Mouse (Mus musculus): ENCODE data around the gene Hist1h2af. TPM values are rescaled to one million over a fixed set of nuclear protein-coding genes. Genes with fewer than 3 reads are reported as not detected.

Hist1h2af gene
- polyA plus RNA-seq, 1 experiment from 2014 or later, result 7.3 TPM

GRCm38 (mm10) chr13:23516822-23517602 lies 16.7 kb upstream of the Hist1h2af start:
- peak overlapping the region; percentile 77 for H3K4me2 ChIP-seq
- peak overlapping the region; percentile 36; the same call in 1 of the 2 replicates for H3K9ac ChIP-seq
- no peaks in the 10 kb centered on the region for H3K9me3 ChIP-seq (replicated peaks)
- ATAC-seq (replicated peaks; ENCODE audit: low FRiP score), result peak; percentile 66; the same call in 1 of the 2 replicates
- peaks cover 8% of the 10 kb centered on the region for H3K4me1 ChIP-seq
- peak overlapping the region; percentile 86 for H3K27ac ChIP-seq
- no peaks in the 10 kb centered on the region for H3K36me3 ChIP-seq
- no peaks in the 10 kb centered on the region for H3K27me3 ChIP-seq
- H3K4me3 ChIP-seq (replicated peaks), result peak overlapping the region; percentile 54
- under 1% methylated on average over 19 of the region's 19 CpGs for WGBS

- Histone ChIP-seq H3K9ac (peak overlapping the region; percentile 34; the same call in 1 of the 2 replicates), H3K4me2 (peak overlapping the region; percentile 77), H3K36me3 (no peaks in the 10 kb centered on the region), H3K27me3 (no peaks in the 10 kb centered on the region), H3K27ac (peak overlapping the region; percentile 86), H3K4me3 (replicated peaks) (peak overlapping the region; percentile 54), H3K9me3 (replicated peaks) (no peaks in the 10 kb centered on the region), H3K4me1 (peaks cover 8% of the 10 kb centered on the region)
- peak; percentile 90 for ATAC-seq (replicated peaks; ENCODE audit: low FRiP score)
- under 1% methylated on average over 27 of the region's 27 CpGs for WGBS
Observed at GRCm38 (mm10) chr13:23517603-23518294, 16.0 kb upstream of the Hist1h2af start.

- H3K9me3 ChIP-seq (replicated peaks), result no peaks in the 10 kb centered on the region
- peaks cover 8% of the 10 kb centered on the region for H3K4me1 ChIP-seq
- H3K4me3 ChIP-seq (replicated peaks), result peak overlapping the region; percentile 54
- 0 out of 2 replicates have a peak overlapping the region, but pooled peaks have one; percentile 26 for H3K9ac ChIP-seq
- H3K27me3 ChIP-seq, result no peaks in the 10 kb centered on the region
- WGBS, result 1% methylated on average over 6 of the region's 6 CpGs
- no peaks in the 10 kb centered on the region for H3K36me3 ChIP-seq
- ATAC-seq (replicated peaks; ENCODE audit: low FRiP score), result peak; percentile 0; the same call in 1 of the 2 replicates
- peak overlapping the region; percentile 51; the same call in 1 of the 2 replicates for H3K27ac ChIP-seq
- peak overlapping the region; percentile 77 for H3K4me2 ChIP-seq
Observed at GRCm38 (mm10) chr13:23518295-23518603, 15.5 kb upstream of the Hist1h2af start.

GRCm38 (mm10) chr13:23518885-23519284 lies 14.8 kb upstream of the Hist1h2af start:
- Histone ChIP-seq H3K9me3 (replicated peaks) (no peaks in the 10 kb centered on the region), H3K4me2 (peak overlapping the region; percentile 77), H3K4me1 (peaks cover 8% of the 10 kb centered on the region), H3K36me3 (no peaks in the 10 kb centered on the region), H3K27ac (peak overlapping the region; percentile 71), H3K4me3 (replicated peaks) (peak overlapping the region; percentile 54), H3K9ac (0 out of 2 replicates have a peak overlapping the region, but pooled peaks have one; percentile 27), H3K27me3 (no peaks in the 10 kb centered on the region)
- WGBS, result under 1% methylated on average over 6 of the region's 6 CpGs
- ATAC-seq (replicated peaks; ENCODE audit: low FRiP score), result peak; percentile 61

GRCm38 (mm10) chr13:23519416-23519815 lies 14.3 kb upstream of the Hist1h2af start:
- no peaks in the 10 kb centered on the region for H3K36me3 ChIP-seq
- WGBS, result under 1% methylated on average over 10 of the region's 10 CpGs
- H3K27ac ChIP-seq, result peak overlapping the region; percentile 71
- peak; percentile 40 for ATAC-seq (replicated peaks; ENCODE audit: low FRiP score)
- no peaks in the 10 kb centered on the region for H3K9me3 ChIP-seq (replicated peaks)
- no peaks in the 10 kb centered on the region for H3K27me3 ChIP-seq
- 0 out of 2 replicates have a peak overlapping the region, but pooled peaks have one; percentile 27 for H3K9ac ChIP-seq
- H3K4me2 ChIP-seq, result peak overlapping the region; percentile 77
- H3K4me3 ChIP-seq (replicated peaks), result peak overlapping the region; percentile 54
- peaks cover 8% of the 10 kb centered on the region for H3K4me1 ChIP-seq

GRCm38 (mm10) chr13:23521703-23522102 lies 12.0 kb upstream of the Hist1h2af start:
- H3K36me3 ChIP-seq, result no peaks in the 10 kb centered on the region
- no peak overlapping the region for H3K27ac ChIP-seq
- peak overlapping the region; percentile 44 for H3K4me2 ChIP-seq
- WGBS, result under 1% methylated on average over 14 of the region's 14 CpGs
- no peak overlapping the region for H3K9ac ChIP-seq
- ATAC-seq (replicated peaks; ENCODE audit: low FRiP score), result no peak
- no peaks in the 10 kb centered on the region for H3K9me3 ChIP-seq (replicated peaks)
- peaks cover 14% of the 10 kb centered on the region; the same call in 1 of the 2 replicates for H3K4me1 ChIP-seq
- H3K27me3 ChIP-seq, result no peaks in the 10 kb centered on the region
- peak overlapping the region; percentile 10 for H3K4me3 ChIP-seq (replicated peaks)

GRCm38 (mm10) chr13:23523976-23524375 lies 9.7 kb upstream of the Hist1h2af start:
- ATAC-seq (replicated peaks; ENCODE audit: low FRiP score), result no peak
- Histone ChIP-seq H3K4me3 (replicated peaks) (no peak overlapping the region), H3K4me1 (peaks cover 22% of the 10 kb centered on the region), H3K9ac (no peak overlapping the region), H3K4me2 (no peak overlapping the region), H3K27me3 (no peaks in the 10 kb centered on the region), H3K9me3 (replicated peaks) (no peaks in the 10 kb centered on the region), H3K36me3 (no peaks in the 10 kb centered on the region), H3K27ac (no peak overlapping the region)
- 54% methylated on average over 5 of the region's 5 CpGs for WGBS

- no peaks in the 10 kb centered on the region for H3K36me3 ChIP-seq
- peaks cover 25% of the 10 kb centered on the region for H3K4me1 ChIP-seq
- H3K27ac ChIP-seq, result no peak overlapping the region
- 9% methylated on average over 5 of the region's 5 CpGs for WGBS
- peak overlapping the region; percentile 20 for H3K4me2 ChIP-seq
- no peak overlapping the region for H3K4me3 ChIP-seq (replicated peaks)
- H3K27me3 ChIP-seq, result no peaks in the 10 kb centered on the region
- H3K9ac ChIP-seq, result no peak overlapping the region
- H3K9me3 ChIP-seq (replicated peaks), result no peaks in the 10 kb centered on the region
- no peak for ATAC-seq (replicated peaks; ENCODE audit: low FRiP score)
Observed at GRCm38 (mm10) chr13:23524654-23525053, 9.1 kb upstream of the Hist1h2af start.

GRCm38 (mm10) chr13:23525901-23526300 lies 7.8 kb upstream of the Hist1h2af start:
- peaks cover 22% of the 10 kb centered on the region for H3K4me1 ChIP-seq
- no peaks in the 10 kb centered on the region for H3K9me3 ChIP-seq (replicated peaks)
- no peaks in the 10 kb centered on the region for H3K27me3 ChIP-seq
- H3K4me2 ChIP-seq, result peak overlapping the region; percentile 61
- H3K9ac ChIP-seq, result peak overlapping the region; percentile 18; the same call in 1 of the 2 replicates
- H3K4me3 ChIP-seq (replicated peaks), result peak overlapping the region; percentile 45
- H3K27ac ChIP-seq, result no peak overlapping the region
- no peaks in the 10 kb centered on the region for H3K36me3 ChIP-seq
- ATAC-seq (replicated peaks; ENCODE audit: low FRiP score), result no peak
- under 1% methylated on average over 10 of the region's 10 CpGs for WGBS

GRCm38 (mm10) chr13:23526312-23526711 lies 7.4 kb upstream of the Hist1h2af start:
- H3K4me1 ChIP-seq, result peaks cover 22% of the 10 kb centered on the region
- WGBS, result under 1% methylated on average over 17 of the region's 17 CpGs
- peak overlapping the region; percentile 45 for H3K4me3 ChIP-seq (replicated peaks)
- no peaks in the 10 kb centered on the region for H3K9me3 ChIP-seq (replicated peaks)
- peak; percentile 30; the same call in 1 of the 2 replicates for ATAC-seq (replicated peaks; ENCODE audit: low FRiP score)
- no peaks in the 10 kb centered on the region for H3K27me3 ChIP-seq
- no peaks in the 10 kb centered on the region for H3K36me3 ChIP-seq
- H3K9ac ChIP-seq, result peak overlapping the region; percentile 18; the same call in 1 of the 2 replicates
- peak overlapping the region; percentile 61 for H3K4me2 ChIP-seq
- peak overlapping the region; percentile 66 for H3K27ac ChIP-seq

GRCm38 (mm10) chr13:23529005-23529404 lies 4.7 kb upstream of the Hist1h2af start:
- H3K4me1 ChIP-seq, result peaks cover 35% of the 10 kb centered on the region
- H3K27ac ChIP-seq, result peak overlapping the region; percentile 49; the same call in 1 of the 2 replicates
- H3K9me3 ChIP-seq (replicated peaks), result no peaks in the 10 kb centered on the region
- no peaks in the 10 kb centered on the region for H3K27me3 ChIP-seq
- no peaks in the 10 kb centered on the region for H3K36me3 ChIP-seq
- no peak overlapping the region for H3K9ac ChIP-seq
- peak; percentile 24 for ATAC-seq (replicated peaks; ENCODE audit: low FRiP score)
- H3K4me3 ChIP-seq (replicated peaks), result no peak overlapping the region
- H3K4me2 ChIP-seq, result peak overlapping the region; percentile 58
- 37% methylated on average over 5 of the region's 5 CpGs for WGBS

All from kidney, embryonic 15.5 days (tissue).